Mouse (Mus musculus): ENCODE data around the gene Upf2.

GRCm38 (mm10) chr2:6046796-6047195 lies 95.5 kb downstream of the Upf2 start:
- TF ChIP-seq CTCF (IDR thresholded peaks at IDR 0.05; ENCODE audit: low read depth, low read length) (no peak), POLR2A (IDR thresholded peaks at IDR 0.05; ENCODE audit: borderline replicate concordance, low read depth, low read length) (no peak)

All from bone marrow macrophage, adult 2 months (primary cell).